19 mouse cellular contexts compared by ENCODE assay signal in genomic region chr11:5795290-5795689, GRCm38 (mm10). TPM values are rescaled to one million over a fixed set of nuclear protein-coding genes. Genes with fewer than 3 reads are reported as not detected.
DNase-seq lines count a peak whose midpoint lies in the region; ATAC-seq and TF ChIP-seq lines count a peak whose summit lies in the region.
"Had no signal": no experiment of that assay in that cellular context is flagged by ENCODE, and none has a peak within 500 bp of the region (broad histone marks: within the 10 kb centered on the region; RNA-seq: fewer than 3 reads in every experiment).

No protein-coding gene starts in this region.

- H3K4me3 ChIP-seq in heart, embryonic 15.5 days: no peak overlapping the region
- no peak overlapping the region for H3K4me3 ChIP-seq in embryonic fibroblast, embryonic 13.5 days (ENCODE audit: insufficient read depth, low read length)
- H3K4me3 ChIP-seq: embryonic facial prominence, embryonic 12.5 days; hindbrain, embryonic 12.5 days; liver, embryonic 12.5 days; midbrain, embryonic 15.5 days; neural tube, embryonic 15.5 days had no signal

- no peak overlapping the region for H3K9ac ChIP-seq in heart, embryonic 15.5 days
- H3K9ac ChIP-seq: embryonic facial prominence, embryonic 12.5 days; hindbrain, embryonic 12.5 days; liver, embryonic 12.5 days; midbrain, embryonic 15.5 days; neural tube, embryonic 15.5 days had no signal

- H3K27me3 ChIP-seq in heart, embryonic 15.5 days: no peaks in the 10 kb centered on the region
- H3K27me3 ChIP-seq: embryonic facial prominence, embryonic 12.5 days; hindbrain, embryonic 12.5 days; liver, embryonic 12.5 days; midbrain, embryonic 15.5 days; neural tube, embryonic 15.5 days had no signal

- TF ChIP-seq CTCF in embryonic fibroblast, embryonic 13.5 days (IDR thresholded peaks at IDR 0.05; ENCODE audit: borderline replicate concordance, insufficient read depth, low read length): no peak

- no peak for ATAC-seq in heart, embryonic 15.5 days (replicated peaks; ENCODE audit: insufficient number of reproducible peaks, insufficient read depth, low FRiP score, low read depth)
- ATAC-seq: liver, embryonic 12.5 days; midbrain, embryonic 15.5 days had no signal

- no peak overlapping the region for H3K4me2 ChIP-seq in heart, embryonic 15.5 days
- H3K4me2 ChIP-seq: embryonic facial prominence, embryonic 12.5 days; hindbrain, embryonic 12.5 days; liver, embryonic 12.5 days; midbrain, embryonic 15.5 days; neural tube, embryonic 15.5 days had no signal

- peaks cover 68% of the 10 kb centered on the region for H3K36me3 ChIP-seq in heart, embryonic 15.5 days

- H3K4me1 ChIP-seq in heart, embryonic 15.5 days (replicated peaks): peaks cover 28% of the 10 kb centered on the region
- H3K4me1 ChIP-seq in embryonic fibroblast, embryonic 13.5 days (ENCODE audit: control insufficient read depth, insufficient read depth, low read length): 0 out of 2 replicates have a peak, but pooled peaks cover 7% of the 10 kb centered on the region
- H3K4me1 ChIP-seq: embryonic facial prominence, embryonic 12.5 days; hindbrain, embryonic 12.5 days; neural tube, embryonic 15.5 days had no signal

- 83% methylated on average over 9 of the region's 9 CpGs for WGBS in heart, embryonic 15.5 days

- no peaks in the 10 kb centered on the region for H3K9me3 ChIP-seq in heart, embryonic 15.5 days (replicated peaks)
- H3K9me3 ChIP-seq: embryonic facial prominence, embryonic 12.5 days; hindbrain, embryonic 12.5 days; liver, embryonic 12.5 days; midbrain, embryonic 15.5 days; neural tube, embryonic 15.5 days had no signal

- intact Hi-C loops in heart, postnatal 10 days (cut with DNase I): no loop called here
- intact Hi-C loops in heart, postnatal 25 days (cut with DNase I): no loop called here

- DNase-seq in heart, adult 11 months: peak; percentile 91
- no peak for DNase-seq in heart, postnatal 10 days
- DNase-seq in heart, postnatal 25 days (ENCODE audit: low spot score): no peak
- DNase-seq in thymus, postnatal 0 days (ENCODE audit: low spot score): no peak
- no peak for DNase-seq in cerebellum, adult 11 months
- DNase-seq: B cell, adult 2 months; cerebellum, adult 9-11 months; kidney, adult 2 months; kidney, postnatal 14 days; lung, adult 2 months; right cerebral cortex, postnatal 14 days; thymus, postnatal 4 days had no signal

- no peak for TF ChIP-seq POLR2A in embryonic fibroblast, embryonic 13.5 days (IDR thresholded peaks at IDR 0.05; ENCODE audit: low read depth, low read length)

- peak overlapping the region; percentile 76 for H3K27ac ChIP-seq in heart, embryonic 15.5 days
- H3K27ac ChIP-seq in embryonic fibroblast, embryonic 13.5 days (ENCODE audit: insufficient read depth, low read length): peak overlapping the region; percentile 49
- H3K27ac ChIP-seq: embryonic facial prominence, embryonic 12.5 days; hindbrain, embryonic 12.5 days; liver, embryonic 12.5 days; midbrain, embryonic 15.5 days; neural tube, embryonic 15.5 days had no signal

RNA-seq across cellular contexts. Expression of gene Dbnl, which starts 7.0 kb away (rescaled TPM):
- 10 to 100 TPM; 37.4 to 40.6 TPM for total RNA-seq in heart, postnatal 10 days (2021)
- polyA plus RNA-seq in heart, embryonic 15.5 days (2015; fragmentation: Nextera tagmentation; extraction: Ambion mirVana): 64.4 and 82.3 TPM in 2 replicates
- total RNA-seq in heart, postnatal 25 days (2021): 10 to 100 TPM; 26.1 to 27.2 TPM
- polyA plus RNA-seq in embryonic fibroblast, embryonic 13.5 days (2011; ENCODE audit: insufficient read length, low read depth, missing spikeins): 46.0 and 48.4 TPM in 2 replicates
- polyA plus RNA-seq in thymus, postnatal 0 days (2015; fragmentation: Nextera tagmentation; extraction: Ambion mirVana): 134 and 147 TPM in 2 replicates

RNA-seq across cellular contexts. Expression of gene Pgam2, which starts 8.2 kb away (rescaled TPM):
- 100 to 1,000 TPM; 756 to 765 TPM for total RNA-seq in heart, postnatal 10 days (2021)
- polyA plus RNA-seq in heart, embryonic 15.5 days (2015; fragmentation: Nextera tagmentation; extraction: Ambion mirVana): 876 and 993 TPM in 2 replicates
- 100 to 1,000 TPM; 914 to 924 TPM for total RNA-seq in heart, postnatal 25 days (2021)
- 2.8 TPM in 1 of 2 replicates, not detected in the other for polyA plus RNA-seq in embryonic fibroblast, embryonic 13.5 days (2011; ENCODE audit: insufficient read length, low read depth, missing spikeins)
- polyA plus RNA-seq in thymus, postnatal 0 days (2015; fragmentation: Nextera tagmentation; extraction: Ambion mirVana): 29.5 and 35.8 TPM in 2 replicates

RNA-seq across cellular contexts. Expression of gene Urgcp, which starts 33.1 kb away (rescaled TPM):
- 10 to 100 TPM; 65.6 to 68.5 TPM for total RNA-seq in heart, postnatal 10 days (2021)
- 32.8 and 34.0 TPM in 2 replicates for polyA plus RNA-seq in heart, embryonic 15.5 days (2015; fragmentation: Nextera tagmentation; extraction: Ambion mirVana)
- 10 to 100 TPM; 56.7 to 68.6 TPM for total RNA-seq in heart, postnatal 25 days (2021)
- 18.5 and 19.7 TPM in 2 replicates for polyA plus RNA-seq in embryonic fibroblast, embryonic 13.5 days (2011; ENCODE audit: insufficient read length, low read depth, missing spikeins)
- polyA plus RNA-seq in thymus, postnatal 0 days (2015; fragmentation: Nextera tagmentation; extraction: Ambion mirVana): 18.1 and 20.6 TPM in 2 replicates

RNA-seq across cellular contexts. Expression of gene Polm, which starts 42.5 kb away (rescaled TPM):
- 1 to 10 TPM; 5.0 to 6.7 TPM for total RNA-seq in heart, postnatal 10 days (2021)
- polyA plus RNA-seq in heart, embryonic 15.5 days (2015; fragmentation: Nextera tagmentation; extraction: Ambion mirVana): 6.0 and 7.6 TPM in 2 replicates
- total RNA-seq in heart, postnatal 25 days (2021): 1 to 10 TPM; 3.0 to 3.6 TPM
- polyA plus RNA-seq in embryonic fibroblast, embryonic 13.5 days (2011; ENCODE audit: insufficient read length, low read depth, missing spikeins): 9.9 and 13.0 TPM in 2 replicates
- polyA plus RNA-seq in thymus, postnatal 0 days (2015; fragmentation: Nextera tagmentation; extraction: Ambion mirVana): 8.7 and 9.5 TPM in 2 replicates

Comparison
In these comparisons a context has a peak if more than half of its experiments do, and no peak if none do; other contexts are left out.
1. RNA of gene Pgam2, which starts 8.2 kb away (polyA plus RNA-seq): 876 to 993 TPM in heart, embryonic 15.5 days; 29.5 to 35.8 TPM in thymus, postnatal 0 days and 2.8 TPM in embryonic fibroblast, embryonic 13.5 days; every median in the first group is over 10 times any median in the second.